Mouse (Mus musculus): ENCODE measurements around the gene Ryr1. TPM values are rescaled to one million over a fixed set of nuclear protein-coding genes. Genes with fewer than 3 reads are reported as not detected.

Gene Ryr1
- polyA plus RNA-seq, 1 experiment from 2014 or later, result 0.01 TPM

DNA sequence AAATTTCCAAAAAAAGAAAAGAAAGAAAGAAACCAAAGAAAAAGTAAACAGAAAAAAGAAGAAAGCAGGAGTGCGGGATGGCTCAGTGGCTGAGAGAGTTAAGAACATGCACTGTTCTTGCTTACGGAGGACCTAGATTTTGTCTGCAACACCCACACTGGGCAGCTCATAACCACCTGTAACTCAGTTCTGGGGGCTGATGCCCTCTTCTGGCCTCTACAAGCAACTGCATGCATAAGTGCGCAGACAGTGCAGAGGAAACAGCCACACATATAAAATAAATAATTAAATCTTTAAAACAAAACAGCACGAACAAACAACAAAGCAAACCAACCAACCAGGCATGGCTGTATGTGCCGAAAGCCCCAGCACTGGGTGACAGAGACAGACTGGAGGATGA lies 92.3 kb downstream of the Ryr1 start:
- H3K9me3 ChIP-seq (ENCODE audit: low read length), result no peaks in the 10 kb centered on the region
- no peak for DNase-seq (ENCODE audit: low spot score)

DNA sequence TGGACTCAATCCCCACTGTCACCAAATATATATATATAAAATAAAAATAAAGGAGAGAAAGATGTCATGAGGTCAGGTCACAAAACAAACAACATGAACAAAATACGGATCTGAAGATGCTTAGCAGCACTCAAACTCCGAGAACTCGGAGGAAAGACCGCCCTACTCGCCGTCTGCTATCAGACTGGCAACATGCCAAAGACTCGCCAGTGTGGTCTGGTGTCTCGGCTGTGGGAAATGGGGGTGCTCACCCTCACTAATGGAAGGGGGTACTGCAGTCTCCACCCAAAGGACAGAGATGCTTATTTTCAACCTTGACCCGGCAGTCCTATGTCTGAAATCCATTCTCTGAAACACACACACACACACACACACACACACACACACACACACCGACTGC lies 93.3 kb downstream of the Ryr1 start:
- no peaks in the 10 kb centered on the region for H3K36me3 ChIP-seq (ENCODE audit: insufficient read depth, low read length)
- no peaks in the 10 kb centered on the region for H3K4me1 ChIP-seq (ENCODE audit: insufficient read depth, low read depth, low read length)
- H3K9me3 ChIP-seq (ENCODE audit: low read length), result no peaks in the 10 kb centered on the region
- no peak overlapping the region for H3K9ac ChIP-seq (replicated peaks; ENCODE audit: low read depth)
- no peak for ATAC-seq
- no peak for DNase-seq (ENCODE audit: low spot score)
- H3K27me3 ChIP-seq (replicated peaks; ENCODE audit: insufficient read depth, low read length), result no peaks in the 10 kb centered on the region
- H3K4me2 ChIP-seq (replicated peaks; ENCODE audit: low read depth, low read length), result no peak overlapping the region
- H3K27ac ChIP-seq (ENCODE audit: low read length), result no peak overlapping the region
- H3K4me3 ChIP-seq (ENCODE audit: low read depth, low read length), result no peak overlapping the region
- no peak for TF ChIP-seq CTCF (IDR thresholded peaks at IDR 0.05)
- no peak for TF ChIP-seq EP300 (IDR thresholded peaks at IDR 0.05)
- 36% methylated on average over 10 of the region's 10 CpGs for WGBS

More for the DNA sequence above, 92.3 kb downstream of the Ryr1 start:
- Histone ChIP-seq H3K4me3 (ENCODE audit: low read depth, low read length) (no peak overlapping the region), H3K27ac (ENCODE audit: low read length) (no peak overlapping the region), H3K4me1 (ENCODE audit: insufficient read depth, low read depth, low read length) (no peaks in the 10 kb centered on the region), H3K36me3 (ENCODE audit: insufficient read depth, low read length) (no peaks in the 10 kb centered on the region), H3K4me2 (replicated peaks; ENCODE audit: low read depth, low read length) (no peak overlapping the region), H3K27me3 (replicated peaks; ENCODE audit: insufficient read depth, low read length) (no peaks in the 10 kb centered on the region), H3K9ac (replicated peaks; ENCODE audit: low read depth) (no peak overlapping the region)
- TF ChIP-seq EP300 (IDR thresholded peaks at IDR 0.05) (no peak), CTCF (IDR thresholded peaks at IDR 0.05) (peak; percentile 51)
- no peak for ATAC-seq
- WGBS, result 81% methylated on average over 5 of the region's 5 CpGs

DNA sequence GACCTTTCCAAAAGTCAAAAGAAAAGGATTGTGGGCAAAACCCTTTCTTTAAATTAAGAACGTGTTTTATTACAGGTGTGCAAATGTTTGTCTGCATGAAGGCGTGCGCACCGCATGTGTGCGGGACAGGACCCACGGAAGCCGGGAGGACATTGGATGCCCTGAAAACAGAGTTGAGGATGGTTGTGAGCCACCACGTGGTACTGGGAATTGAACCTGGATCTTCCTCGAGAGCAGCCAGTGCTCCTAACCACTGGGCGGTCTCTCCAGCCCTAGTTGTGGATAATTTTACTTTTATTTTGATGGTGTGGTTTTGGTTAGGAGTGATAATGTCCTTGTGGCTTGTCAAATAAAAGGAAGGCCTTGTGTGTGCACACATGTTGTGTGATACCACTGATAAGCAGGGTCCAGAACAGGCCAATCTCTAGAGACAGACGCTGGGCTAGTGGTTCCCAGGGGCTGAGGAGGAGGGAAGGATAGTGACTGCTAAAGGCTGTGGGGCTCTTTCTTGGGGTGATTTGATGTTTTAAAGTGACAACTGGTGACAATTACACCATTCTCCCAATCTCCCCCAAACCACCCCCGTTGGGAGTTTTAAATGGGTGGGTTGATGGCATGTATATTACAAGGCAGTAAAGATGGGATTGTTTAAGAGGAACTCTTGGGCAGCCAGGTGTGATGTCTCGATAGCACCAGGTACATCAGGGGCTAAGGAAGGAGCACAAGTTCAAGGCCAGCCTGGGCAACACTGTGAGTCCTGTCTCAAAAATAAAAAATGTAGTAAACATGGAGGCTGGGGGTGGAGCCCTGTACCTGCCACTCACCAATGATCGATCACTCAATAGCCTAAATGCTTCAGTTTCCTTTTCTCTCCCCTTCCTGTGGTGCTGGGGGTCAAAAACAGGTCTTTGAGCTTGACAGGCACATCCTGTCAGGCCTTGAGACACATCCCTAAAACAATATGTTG lies 95.0 kb downstream of the Ryr1 start:
- TF ChIP-seq EP300 (IDR thresholded peaks at IDR 0.05) (no peak), CTCF (IDR thresholded peaks at IDR 0.05) (no peak)
- no peaks in the 10 kb centered on the region for H3K36me3 ChIP-seq (ENCODE audit: insufficient read depth, low read length)
- H3K9ac ChIP-seq (replicated peaks; ENCODE audit: low read depth), result no peak overlapping the region
- no peak for ATAC-seq
- no peak overlapping the region for H3K4me3 ChIP-seq (ENCODE audit: low read depth, low read length)
- no peaks in the 10 kb centered on the region for H3K27me3 ChIP-seq (replicated peaks; ENCODE audit: insufficient read depth, low read length)
- H3K9me3 ChIP-seq (ENCODE audit: low read length), result no peaks in the 10 kb centered on the region
- no peak overlapping the region for H3K27ac ChIP-seq (ENCODE audit: low read length)
- H3K4me1 ChIP-seq (ENCODE audit: insufficient read depth, low read depth, low read length), result no peaks in the 10 kb centered on the region
- no peak overlapping the region for H3K4me2 ChIP-seq (replicated peaks; ENCODE audit: low read depth, low read length)
- WGBS, result 85% methylated on average over 14 of the region's 14 CpGs
- DNase-seq (ENCODE audit: low spot score), result no peak

DNA sequence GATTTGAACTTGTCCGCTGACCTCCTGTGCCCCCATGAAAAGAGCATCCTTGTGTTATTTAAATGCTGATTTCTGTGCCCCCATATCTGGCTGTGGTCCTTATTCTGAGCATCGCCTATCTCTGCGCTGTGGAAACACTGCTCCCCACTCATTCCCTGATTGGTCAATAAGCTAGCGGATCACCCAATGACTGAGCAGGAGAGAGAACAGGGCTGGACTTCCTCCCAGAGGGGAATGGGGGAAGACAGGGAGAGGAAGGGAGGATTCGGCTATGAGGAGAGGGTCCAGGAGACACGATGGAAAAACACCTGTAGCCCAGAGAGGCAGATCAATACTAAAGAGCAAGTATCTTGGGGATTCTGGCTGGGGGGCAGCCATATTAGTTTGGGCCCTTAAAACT lies 96.2 kb downstream of the Ryr1 start:
- Histone ChIP-seq H3K27ac (ENCODE audit: low read length) (no peak overlapping the region), H3K4me2 (replicated peaks; ENCODE audit: low read depth, low read length) (no peak overlapping the region), H3K9ac (replicated peaks; ENCODE audit: low read depth) (no peak overlapping the region), H3K4me1 (ENCODE audit: insufficient read depth, low read depth, low read length) (no peaks in the 10 kb centered on the region), H3K27me3 (replicated peaks; ENCODE audit: insufficient read depth, low read length) (no peaks in the 10 kb centered on the region), H3K4me3 (ENCODE audit: low read depth, low read length) (no peak overlapping the region), H3K9me3 (ENCODE audit: low read length) (no peaks in the 10 kb centered on the region), H3K36me3 (ENCODE audit: insufficient read depth, low read length) (no peaks in the 10 kb centered on the region)
- DNase-seq (ENCODE audit: low spot score), result no peak
- TF ChIP-seq CTCF (IDR thresholded peaks at IDR 0.05), result no peak
- TF ChIP-seq EP300 (IDR thresholded peaks at IDR 0.05), result no peak
- WGBS, result 80% methylated on average over 6 of the region's 6 CpGs
- ATAC-seq, result no peak

DNA sequence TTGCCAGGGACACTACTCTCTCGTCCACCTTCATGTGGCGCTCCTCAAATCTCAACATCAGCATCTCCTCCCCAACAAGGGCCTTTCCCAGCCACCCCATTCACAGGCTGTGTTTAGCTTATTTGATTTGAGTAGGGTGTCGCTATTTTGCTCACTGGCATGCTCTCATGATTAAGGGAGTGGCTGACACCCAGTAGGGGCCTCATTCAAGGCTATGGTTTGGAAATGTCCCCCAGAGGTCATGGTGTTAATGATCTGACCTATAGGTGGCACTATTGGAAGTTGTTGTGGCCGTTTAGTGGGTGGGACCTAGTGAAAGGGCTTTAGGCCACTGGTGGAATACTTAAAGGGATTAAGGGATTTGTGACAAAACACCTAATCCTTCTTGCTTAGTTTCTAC lies 98.2 kb downstream of the Ryr1 start:
- H3K4me2 ChIP-seq (replicated peaks; ENCODE audit: low read depth, low read length), result no peak overlapping the region
- no peaks in the 10 kb centered on the region for H3K4me1 ChIP-seq (ENCODE audit: insufficient read depth, low read depth, low read length)
- WGBS, result 65% methylated on average over 4 of the region's 4 CpGs
- no peaks in the 10 kb centered on the region for H3K9me3 ChIP-seq (ENCODE audit: low read length)
- H3K9ac ChIP-seq (replicated peaks; ENCODE audit: low read depth), result no peak overlapping the region
- no peak overlapping the region for H3K4me3 ChIP-seq (ENCODE audit: low read depth, low read length)
- no peak overlapping the region for H3K27ac ChIP-seq (ENCODE audit: low read length)
- DNase-seq (ENCODE audit: low spot score), result no peak
- no peaks in the 10 kb centered on the region for H3K27me3 ChIP-seq (replicated peaks; ENCODE audit: insufficient read depth, low read length)
- no peak for ATAC-seq
- H3K36me3 ChIP-seq (ENCODE audit: insufficient read depth, low read length), result no peaks in the 10 kb centered on the region
- TF ChIP-seq CTCF (IDR thresholded peaks at IDR 0.05) (no peak), EP300 (IDR thresholded peaks at IDR 0.05) (no peak)

DNA sequence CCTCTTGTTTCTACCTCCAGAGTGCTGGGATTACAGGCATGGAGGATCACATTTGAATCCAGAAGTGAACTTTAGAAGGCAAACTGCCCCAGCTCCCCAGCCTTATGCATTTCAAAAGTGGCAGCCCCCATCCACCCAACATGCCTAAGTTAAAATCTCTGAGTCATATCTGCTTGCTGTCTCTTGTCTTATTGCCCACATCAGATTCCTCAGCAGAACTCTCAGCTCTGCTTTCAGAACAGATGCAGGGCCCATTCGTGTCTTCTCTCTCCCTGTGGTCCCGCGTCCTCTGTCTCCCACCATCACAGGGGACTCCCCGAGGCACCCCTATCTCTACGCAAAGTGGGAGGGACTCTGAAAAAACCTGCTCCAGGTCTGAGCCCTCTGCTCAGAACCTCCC lies 98.8 kb downstream of the Ryr1 start:
- Histone ChIP-seq H3K36me3 (ENCODE audit: insufficient read depth, low read length) (no peaks in the 10 kb centered on the region), H3K4me3 (ENCODE audit: low read depth, low read length) (no peak overlapping the region), H3K27me3 (replicated peaks; ENCODE audit: insufficient read depth, low read length) (no peaks in the 10 kb centered on the region), H3K4me1 (ENCODE audit: insufficient read depth, low read depth, low read length) (no peaks in the 10 kb centered on the region), H3K4me2 (replicated peaks; ENCODE audit: low read depth, low read length) (no peak overlapping the region), H3K9me3 (ENCODE audit: low read length) (no peaks in the 10 kb centered on the region), H3K27ac (ENCODE audit: low read length) (no peak overlapping the region), H3K9ac (replicated peaks; ENCODE audit: low read depth) (no peak overlapping the region)
- ATAC-seq (no peak), DNase-seq (ENCODE audit: low spot score) (no peak)
- TF ChIP-seq CTCF (IDR thresholded peaks at IDR 0.05) (no peak), EP300 (IDR thresholded peaks at IDR 0.05) (no peak)
- WGBS, result 88% methylated on average over 5 of the region's 5 CpGs

All from lung, postnatal 0 days (tissue).